Mouse (Mus musculus) spleen, postnatal 36 days (tissue): ENCODE results near the gene Cd59a.
"Not testable (repeated sequence)": the region's sequence is repeated elsewhere in the genome, so short reads cannot be mapped to it uniquely, and the experiment has no call there.

Source experiments
- DNase-seq, 2 experiments: peaks; one replicate each; pipeline ENCODE4 v3.0.0; 2022; ENCODE audit warnings: low spot score in 2 of 2, mixed read lengths in 1 of 2

The Cd59a gene

DNA sequence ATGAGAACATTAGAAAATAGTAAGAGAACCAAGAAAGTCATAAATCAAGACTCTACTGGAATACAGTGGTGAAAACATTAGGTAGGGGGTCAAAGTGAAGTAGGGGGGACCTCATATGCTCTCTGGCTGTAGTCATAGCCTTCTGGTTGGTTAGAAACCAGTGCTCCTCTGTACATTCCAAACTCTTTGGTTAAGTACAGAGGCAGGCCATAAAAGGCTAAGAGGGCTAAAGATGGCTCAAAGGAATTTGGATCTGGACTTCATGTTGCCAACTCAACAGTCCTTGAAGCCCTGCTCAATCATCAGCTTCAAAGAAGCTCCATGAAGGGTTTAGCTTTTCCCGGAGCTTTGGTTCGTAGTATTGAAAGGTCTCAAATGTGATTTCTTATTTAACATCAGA lies 13.4 kb downstream of the Cd59a start:
- DNase-seq, result not testable (repeated sequence)

DNA sequence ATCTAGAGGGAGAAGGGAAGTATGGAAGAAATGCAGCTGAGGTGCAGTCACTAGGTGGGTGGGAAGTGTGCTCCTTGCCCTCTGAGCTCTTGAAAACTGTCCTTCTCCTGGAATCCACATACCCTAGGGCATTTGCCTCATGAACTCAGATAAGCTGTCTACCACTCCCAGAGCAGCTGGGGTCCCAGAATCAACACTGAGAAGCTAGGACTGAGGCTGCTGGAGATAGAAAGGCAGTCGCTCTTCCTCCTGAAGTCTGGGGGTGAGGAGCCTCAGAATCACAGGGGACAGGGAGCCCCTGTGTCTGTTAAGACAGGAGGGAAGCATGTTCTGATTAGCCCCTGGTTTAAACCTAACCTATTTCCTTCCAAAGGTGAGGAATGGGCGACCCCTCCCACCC lies 13.9 kb downstream of the Cd59a start:
- no peak for DNase-seq

DNA sequence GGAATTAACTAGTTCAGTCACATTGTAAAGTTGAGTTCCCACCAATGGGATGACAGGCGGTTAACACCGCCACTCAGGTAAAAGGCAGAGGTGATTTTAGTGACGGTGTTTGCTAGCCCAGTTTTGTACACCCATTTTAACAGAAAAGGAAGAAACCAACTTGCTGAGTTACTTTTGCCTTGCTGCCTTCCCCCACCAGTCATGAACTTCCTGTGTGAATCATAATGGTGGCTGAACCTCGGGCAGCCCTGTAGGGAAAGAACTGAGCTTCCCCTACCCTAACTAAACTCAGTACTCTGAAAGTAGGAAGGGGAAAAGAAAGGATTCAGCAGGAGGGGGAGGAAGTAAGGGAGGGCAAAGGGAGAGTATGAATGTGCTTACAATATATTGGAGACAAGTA lies 14.4 kb downstream of the Cd59a start:
- DNase-seq, result no peak

DNA sequence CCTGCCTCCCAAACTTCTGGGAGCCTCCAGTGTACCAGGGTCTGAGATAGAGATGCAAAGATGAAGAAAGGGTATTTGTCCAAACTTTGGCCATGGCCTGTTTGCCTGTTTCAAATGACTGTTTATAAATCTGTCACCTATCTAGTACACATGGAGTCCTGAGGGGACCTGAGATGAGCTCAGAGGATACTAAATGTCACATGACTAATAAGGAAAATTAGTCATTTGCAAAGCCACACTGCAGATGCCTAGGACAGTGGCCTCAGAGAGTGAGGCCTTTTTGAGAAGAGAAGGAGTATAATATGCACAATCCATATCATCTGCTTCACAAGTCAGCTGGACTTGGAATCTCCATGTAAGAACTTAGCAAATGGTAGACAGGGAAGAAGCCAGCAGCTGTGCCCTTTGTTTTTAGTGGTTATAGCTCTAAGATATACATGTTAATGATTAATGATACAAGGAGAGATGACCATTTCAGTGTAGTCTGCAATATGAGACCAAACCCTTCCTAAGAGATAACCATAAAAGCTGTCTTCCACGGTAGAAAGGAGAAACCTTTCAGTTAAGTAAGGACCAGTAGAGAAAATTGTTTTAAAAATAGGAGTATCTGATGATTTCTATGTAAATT lies 15.7 kb downstream of the Cd59a start:
- not testable (repeated sequence) for DNase-seq

DNA sequence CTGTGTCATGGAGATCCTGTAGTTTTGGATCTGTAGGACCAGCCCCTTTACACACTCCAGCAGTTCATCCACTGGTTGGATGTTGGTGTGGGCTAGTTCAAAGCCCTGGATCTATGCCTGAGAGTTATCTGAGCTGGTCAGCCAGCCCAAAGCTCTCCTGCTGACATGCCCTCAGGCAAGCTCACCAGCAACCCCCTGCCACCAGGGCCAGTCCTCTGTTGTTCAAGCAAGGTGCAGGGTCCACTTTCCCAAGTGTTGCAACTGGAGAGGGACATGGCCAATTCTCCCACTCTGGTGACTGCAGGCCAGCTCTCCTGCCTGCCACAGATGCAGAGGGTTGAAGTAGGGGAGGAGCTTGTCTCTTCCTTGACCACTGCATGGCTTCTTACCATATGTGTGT lies 18.0 kb downstream of the Cd59a start:
- not testable (repeated sequence) for DNase-seq

DNA sequence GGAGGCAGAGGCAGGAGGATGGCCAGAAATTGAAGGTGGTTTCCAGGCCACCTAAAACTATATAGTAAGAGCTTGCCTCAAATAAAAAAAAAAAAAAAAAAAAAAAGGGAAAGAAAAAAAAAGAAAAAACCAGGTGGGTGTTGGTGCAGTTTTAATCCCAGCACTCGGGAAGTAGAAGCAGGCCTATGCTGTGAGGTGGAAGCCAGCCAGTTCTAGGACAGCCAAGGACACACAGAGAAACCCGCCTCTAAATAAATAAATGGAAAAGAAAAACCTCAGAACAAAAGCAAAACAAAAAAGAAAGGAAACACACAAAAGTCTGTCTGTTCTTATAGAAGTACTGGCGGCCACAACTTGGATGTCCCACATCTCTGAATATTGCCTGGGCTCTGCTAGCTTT lies 19.3 kb downstream of the Cd59a start:
- DNase-seq, result no peak

DNA sequence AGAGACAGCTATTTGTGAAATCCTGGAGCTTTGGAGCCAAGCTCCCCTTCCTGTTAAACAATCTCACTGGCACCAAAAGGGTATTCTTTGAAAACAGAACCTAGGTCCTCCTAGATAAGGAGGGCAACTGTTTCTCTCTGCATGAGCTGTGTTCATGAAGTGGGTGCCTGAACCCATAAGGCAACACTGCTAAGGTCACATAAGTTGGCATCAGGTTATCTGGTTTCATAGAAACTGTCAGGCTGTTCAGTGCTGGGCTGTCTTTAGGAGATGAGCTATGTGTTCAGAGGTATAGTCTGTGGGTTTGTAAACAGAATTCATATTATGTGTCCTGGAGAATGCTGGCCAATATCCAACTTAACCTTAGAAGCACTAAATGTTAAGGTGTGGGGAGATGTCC lies 21.6 kb downstream of the Cd59a start:
- not testable (repeated sequence) for DNase-seq

DNA sequence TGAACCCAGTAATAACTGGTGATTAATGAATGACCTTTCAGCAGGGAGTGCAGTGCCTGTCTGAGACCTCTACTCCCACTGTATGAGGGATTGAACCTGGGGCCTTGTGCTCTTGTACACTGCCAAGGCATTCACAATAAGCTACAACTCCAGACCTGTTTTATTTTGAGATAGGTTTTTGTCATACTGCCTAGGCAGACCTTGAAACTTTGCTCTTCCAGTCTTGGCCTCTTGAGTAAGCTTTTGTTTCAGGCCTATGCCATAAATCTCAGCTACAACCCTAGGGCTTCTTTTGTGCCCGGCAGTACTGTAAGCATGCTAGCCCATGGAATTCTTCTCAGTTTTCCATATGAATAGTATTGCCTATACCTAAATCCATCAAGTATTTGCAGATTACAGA lies 23.5 kb downstream of the Cd59a start:
- DNase-seq, result no peak

DNA sequence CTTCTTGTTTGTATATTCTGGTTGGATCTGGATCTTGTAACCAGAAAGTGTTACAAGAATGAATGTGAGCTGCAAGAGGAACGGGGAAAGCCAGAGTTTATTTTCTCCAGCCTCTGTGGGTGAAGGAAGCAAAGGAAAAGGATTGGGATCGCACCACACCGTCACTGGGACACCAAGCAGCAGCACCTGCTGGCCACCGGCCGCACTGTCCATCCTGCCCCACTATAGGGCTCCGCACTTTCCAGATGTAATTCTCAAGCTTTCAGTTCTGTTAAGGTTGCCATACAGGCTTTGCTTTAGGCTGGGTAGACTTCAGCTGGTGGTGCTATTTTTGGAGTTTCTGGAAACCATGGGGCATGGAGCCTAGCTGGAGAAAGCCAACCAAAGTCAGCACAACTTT lies 24.7 kb downstream of the Cd59a start:
- DNase-seq, result no peak

DNA sequence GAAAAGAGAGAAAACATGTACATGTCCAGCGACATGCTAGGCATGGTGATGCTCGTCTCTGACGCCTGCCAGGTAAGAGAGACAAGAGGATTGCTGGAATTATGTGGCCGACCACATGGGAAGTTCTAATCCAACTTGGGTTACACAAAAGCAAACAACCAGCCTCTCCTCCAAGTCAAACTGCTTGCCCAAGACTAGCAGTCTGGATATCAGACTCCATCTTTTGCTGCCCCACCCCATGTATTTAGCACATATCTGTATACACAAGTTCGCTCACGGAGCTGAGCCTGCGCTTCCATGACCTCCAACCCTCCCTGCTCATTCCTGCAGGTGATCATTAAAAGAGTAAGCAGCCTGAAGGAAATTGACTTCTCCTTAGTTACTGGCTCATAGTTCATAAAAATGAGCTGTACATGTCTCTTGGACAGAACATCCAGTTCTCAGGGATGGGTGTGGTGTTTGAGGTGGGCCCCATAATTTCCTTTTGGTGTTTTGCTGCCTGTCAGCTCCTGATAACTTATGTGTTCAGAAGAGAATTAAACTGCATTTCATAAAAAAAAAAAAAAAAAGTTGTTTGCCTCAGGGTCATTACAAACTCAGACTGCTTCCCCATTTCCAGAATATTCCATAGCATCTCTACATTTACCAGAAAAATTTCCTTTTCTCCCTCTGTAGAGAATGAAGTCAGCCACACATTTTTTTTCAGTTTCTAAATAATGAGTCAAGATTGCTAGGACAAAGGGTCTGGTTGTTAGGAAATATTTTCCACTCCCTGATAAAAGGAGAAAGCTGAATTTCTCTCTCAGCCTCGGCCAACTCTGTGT lies 26.3 kb downstream of the Cd59a start:
- DNase-seq, result peak; percentile 19 to 38

DNA sequence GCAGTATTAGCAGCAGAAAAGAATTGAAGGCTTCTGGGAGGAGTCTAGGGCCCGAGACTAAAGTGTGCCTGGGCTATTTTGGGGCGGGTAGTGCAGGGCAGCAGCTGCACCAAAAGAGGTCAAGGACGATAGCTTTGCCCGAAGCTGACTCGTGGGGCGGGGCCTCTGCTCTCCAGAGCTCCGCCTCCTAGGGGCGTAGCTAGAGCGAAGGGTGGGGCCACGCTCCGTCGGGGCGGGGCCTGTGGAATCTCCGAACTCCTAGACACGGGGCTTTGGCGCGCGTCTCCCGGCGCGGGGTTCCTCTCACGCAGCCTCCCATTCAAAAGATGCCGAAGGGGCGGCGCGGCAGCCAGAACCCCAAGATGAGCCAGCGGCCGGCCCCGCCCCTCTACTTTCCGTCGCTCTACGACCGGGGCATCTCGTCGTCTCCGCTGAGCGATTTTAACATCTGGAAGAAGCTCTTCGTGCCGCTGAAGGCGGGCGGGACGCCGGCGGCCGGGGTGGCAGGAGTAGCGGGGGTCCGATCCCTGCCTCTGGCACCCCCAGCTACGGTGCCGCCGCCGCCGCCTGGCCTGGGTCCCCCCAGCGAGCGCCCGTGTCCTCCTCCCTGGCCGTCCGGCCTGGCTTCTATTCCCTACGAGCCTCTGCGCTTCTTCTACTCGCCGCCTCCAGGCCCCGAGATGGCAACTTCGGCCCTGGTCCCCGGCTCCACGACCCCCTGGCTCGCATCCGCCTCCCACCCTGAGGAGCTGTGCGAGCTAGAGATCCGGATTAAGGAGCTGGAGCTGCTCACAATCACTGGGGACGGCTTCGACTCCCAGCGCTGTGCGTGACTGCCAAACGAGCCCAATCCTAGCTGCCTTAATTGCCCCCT lies 27.1 kb downstream of the Cd59a start, which contains the start of gene A930018P22Rik:
TSS of gene A930018P22Rik (plus strand) at position 265 of the 874 bp plus-strand sequence.
- DNase-seq, result peak; percentile 84 to 90

DNA sequence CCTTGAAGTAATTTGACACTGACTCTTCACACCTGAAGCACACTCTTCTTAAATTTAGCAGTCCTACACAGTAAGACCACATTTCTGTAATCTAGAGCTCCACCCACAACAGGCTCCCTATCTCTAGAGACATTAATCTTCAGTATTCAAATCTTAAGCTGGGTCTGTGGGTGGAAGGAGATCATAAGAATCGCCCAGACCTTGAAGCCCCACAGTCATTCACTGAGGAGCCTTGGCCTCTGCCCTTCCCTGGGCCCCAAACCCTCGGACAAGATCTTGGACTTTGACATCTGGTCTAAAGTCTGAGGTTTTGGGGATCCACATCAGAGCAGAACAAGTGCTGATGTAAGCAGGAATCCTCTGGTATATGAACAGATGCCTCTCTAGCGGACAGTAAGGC lies 27.9 kb downstream of the Cd59a start:
- no peak for DNase-seq

DNA sequence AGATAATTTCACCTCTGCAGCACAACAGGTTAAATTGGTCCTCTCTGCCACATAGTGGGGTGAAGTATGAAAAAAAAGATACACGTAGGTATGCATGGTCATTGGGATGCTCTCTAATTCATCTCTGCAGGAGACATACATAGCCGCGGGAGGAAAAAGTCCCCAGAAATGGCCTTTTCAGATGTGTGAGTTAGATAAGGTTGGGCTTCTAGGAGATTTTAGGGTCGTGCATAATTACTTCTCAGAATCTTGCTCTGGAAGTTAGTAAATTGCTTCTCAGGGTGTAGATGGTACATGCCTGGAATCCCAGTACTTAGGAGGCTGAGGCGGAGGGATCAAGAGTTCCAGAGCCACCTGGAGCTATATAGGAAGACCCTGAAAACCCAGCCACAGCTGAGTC lies 28.5 kb downstream of the Cd59a start:
- DNase-seq, result no peak

DNA sequence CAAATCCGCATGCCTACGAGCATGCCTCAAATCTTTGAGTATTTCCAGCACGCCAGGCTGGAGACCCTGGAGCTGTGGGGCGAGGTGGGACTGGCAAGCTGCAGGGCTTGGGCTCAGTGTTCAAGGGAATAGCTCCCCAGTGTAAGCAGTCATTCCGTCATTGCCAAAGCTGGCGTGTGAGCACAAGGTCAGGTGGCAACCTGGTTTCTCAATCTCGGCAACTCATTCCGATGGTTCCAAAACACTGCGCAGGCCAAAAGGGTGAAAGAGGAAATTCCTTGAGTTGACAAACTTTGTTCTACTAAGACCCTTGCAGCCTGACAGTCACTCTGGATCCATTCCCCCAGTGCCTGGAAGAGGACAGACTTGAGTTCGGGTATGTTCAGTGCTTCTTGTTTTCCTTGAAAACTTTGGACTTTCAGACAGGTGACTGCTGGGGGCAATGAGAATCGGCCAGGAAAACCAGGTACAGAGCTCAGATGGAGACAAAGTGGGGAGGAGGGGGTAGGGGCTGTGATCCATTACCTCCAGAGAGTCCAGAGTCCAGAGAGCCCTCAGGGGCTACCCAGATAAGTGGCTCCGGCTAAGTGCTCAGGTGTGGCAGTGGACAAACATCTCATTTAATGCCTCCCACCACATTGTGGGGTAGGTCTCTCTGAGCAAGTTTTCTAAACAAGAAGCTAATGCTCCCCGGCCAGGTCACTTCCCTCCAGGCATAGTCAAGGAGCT lies 33.4 kb downstream of the Cd59a start:
- DNase-seq, result no peak

DNA sequence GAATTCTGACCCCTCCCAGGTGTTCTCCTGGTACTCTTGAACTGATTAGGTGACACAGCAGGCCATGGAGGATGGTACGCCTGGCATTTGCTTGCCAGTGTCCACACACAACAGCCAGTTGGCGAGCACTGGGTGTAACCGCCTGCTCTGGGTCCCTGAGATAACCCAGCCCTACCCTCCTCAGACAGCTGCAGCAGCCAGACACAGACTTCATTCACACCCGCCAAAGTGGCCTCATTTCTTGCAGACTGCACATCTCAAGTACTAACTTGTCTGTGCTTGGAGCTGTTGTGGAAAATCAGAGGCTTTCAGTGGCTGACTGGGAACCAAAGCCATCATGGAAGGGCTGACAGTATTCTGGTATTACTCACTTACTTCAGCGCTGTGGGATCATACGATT lies 34.6 kb downstream of the Cd59a start:
- peak; percentile 61 to 76 for DNase-seq

DNA sequence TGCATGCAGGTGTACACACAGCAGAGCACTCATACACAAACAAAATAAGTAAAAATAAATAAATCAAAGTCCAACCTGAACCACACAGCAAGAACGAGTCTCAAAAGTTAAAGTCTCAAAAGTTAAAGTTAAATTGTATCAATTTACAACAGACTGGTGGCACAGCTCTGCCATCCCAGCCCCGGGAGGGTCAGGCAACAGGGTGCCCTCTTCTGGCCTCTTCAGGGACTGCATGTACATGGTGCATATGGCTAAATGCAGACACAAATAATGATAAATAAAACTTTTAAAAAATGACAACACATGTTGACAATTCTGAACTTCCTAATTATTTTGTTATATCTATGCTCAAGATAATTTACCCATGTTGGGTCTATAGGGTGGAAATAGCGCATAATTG lies 35.4 kb downstream of the Cd59a start:
- DNase-seq, result peak; percentile 26 to 44

DNA sequence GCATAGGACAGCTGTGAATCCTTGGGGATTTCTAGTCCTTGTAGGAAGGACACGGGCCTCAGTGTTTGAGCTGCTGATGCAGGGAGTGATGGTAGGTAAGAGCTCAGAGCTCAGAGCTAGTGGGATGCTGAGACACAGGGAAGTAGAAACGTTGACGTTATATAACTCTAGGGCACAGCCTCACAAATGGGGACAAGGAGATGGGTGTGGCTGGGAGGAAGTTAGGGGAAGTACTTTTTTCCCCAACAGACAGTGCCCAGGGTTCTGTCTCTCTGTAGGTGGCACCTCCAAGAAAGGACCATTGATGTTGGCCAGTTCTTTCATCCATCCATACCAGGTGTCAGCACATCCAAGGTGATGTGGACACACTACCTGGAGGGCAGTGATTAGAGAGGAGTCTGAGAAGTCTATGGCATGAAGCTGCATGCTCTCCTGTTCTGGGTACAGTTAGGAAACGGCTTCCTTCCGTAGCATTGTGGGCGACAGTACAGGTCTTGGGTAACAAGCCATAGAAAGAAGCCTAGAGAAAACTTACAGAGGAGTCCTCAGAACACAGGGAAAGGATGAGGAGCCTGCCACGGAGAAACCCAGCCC lies 36.8 kb downstream of the Cd59a start:
- DNase-seq, result no peak

DNA sequence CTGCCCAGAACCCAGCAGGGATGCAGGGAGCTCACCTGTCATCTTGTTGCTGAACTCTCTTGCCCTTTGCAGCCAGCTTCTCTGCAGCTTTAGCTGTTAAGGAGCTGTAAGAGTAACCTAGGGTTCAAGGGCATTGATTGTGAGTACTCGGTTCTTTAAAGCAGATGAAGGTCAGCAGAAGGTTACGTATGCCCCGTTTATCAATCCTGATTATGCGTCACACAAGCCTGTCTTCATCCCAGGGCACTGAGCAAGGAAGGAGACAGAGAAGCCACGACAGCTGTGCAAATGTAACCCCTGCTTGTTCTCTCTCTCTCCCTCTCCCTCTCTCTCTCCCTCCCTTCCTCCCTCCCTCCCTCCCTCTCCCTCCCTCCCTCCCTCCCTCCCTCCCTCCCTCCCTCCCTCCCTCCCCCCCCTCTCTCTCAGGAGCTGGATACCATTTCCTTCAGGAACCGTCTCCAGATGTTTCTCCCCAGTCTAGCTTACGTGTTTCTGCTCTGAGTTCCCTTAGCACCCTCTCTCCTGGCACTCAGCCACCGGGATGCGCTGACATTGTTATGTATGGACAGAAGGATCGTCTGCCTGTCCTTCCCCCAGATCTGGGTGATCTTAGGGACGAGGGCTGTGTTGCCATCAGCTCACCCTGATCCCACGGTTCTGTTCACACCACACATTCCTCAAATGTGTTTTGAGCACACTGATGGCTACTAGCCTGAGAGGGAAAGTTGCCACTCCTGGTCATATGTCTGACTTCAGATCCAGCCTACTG lies 37.6 kb downstream of the Cd59a start:
- DNase-seq, result no peak

DNA sequence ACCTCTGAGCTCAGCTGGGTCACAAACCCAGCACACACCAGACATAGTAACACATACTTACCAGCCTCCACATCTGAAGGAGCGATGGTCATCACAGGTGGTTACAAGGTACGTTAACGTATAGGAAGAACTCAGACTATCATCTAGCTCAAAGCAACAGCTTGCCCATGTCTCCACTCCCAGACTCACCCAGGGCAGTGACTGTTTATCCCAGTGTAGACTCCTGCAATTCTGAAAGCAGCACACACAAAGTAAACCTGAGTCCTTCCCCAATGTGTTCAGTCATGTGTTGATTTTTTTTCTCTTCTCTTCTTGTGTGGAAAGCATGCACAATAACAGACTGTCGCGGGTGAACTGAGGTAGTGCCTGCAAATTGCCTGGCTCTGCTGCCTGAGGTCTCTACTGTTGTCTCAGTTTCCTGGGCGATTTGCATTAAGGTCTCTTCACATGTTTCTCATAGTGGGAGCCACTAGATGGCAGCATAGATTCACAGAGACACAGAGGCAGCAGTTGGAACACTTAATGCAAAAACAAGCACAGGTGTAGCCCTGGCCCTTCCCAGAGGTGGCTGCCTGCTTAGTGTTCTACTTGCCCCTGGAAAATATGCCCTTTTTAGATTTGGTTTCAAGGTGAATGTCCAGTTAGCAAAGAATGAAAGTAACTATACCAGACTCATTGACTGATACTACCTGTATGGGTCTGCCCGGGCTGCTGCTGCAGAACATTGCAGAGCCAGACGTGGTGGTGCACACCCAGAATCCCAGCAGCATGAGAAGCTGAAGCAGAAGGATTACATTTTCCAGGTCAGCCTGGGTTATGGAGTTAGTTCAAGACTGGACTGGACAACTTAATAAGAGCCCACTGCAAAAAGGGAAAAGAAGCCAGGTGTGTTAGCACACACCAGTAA lies 38.8 kb downstream of the Cd59a start:
- peak; percentile 53 to 55 for DNase-seq
